Mouse (Mus musculus) right cerebral cortex, postnatal 4 days (tissue): Measurements from ENCODE around the gene Elp4.

Experiments
- DNase-seq: peaks from one replicate; pipeline ENCODE4 v3.0.0-alpha.2; 2022

Elp4 gene

DNA sequence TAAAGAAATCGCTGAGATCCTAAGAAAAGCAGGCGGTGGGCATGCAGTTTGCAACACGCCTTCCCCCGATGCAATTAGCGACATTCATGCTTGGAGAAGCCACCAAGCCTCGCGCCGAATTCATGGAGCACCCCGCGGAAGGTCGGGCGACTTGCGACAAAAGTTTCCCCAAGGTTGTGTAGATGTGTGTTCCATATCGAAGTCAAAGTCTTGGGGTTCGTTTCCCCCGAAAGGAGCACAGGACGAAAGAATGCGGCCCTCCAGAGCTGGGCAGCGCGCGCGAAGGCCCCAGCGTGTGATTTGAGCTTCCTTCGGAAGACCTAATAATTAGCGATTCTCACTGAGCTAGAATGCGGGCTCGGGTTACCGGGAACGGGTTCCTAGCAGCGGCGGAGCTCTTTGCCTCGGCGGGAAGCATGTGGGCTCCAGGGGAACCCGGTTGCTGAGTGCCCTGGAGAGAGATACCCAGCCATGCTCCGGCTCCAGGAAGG, 234.9 kb downstream of the Elp4 start:
- no peak for DNase-seq

DNA sequence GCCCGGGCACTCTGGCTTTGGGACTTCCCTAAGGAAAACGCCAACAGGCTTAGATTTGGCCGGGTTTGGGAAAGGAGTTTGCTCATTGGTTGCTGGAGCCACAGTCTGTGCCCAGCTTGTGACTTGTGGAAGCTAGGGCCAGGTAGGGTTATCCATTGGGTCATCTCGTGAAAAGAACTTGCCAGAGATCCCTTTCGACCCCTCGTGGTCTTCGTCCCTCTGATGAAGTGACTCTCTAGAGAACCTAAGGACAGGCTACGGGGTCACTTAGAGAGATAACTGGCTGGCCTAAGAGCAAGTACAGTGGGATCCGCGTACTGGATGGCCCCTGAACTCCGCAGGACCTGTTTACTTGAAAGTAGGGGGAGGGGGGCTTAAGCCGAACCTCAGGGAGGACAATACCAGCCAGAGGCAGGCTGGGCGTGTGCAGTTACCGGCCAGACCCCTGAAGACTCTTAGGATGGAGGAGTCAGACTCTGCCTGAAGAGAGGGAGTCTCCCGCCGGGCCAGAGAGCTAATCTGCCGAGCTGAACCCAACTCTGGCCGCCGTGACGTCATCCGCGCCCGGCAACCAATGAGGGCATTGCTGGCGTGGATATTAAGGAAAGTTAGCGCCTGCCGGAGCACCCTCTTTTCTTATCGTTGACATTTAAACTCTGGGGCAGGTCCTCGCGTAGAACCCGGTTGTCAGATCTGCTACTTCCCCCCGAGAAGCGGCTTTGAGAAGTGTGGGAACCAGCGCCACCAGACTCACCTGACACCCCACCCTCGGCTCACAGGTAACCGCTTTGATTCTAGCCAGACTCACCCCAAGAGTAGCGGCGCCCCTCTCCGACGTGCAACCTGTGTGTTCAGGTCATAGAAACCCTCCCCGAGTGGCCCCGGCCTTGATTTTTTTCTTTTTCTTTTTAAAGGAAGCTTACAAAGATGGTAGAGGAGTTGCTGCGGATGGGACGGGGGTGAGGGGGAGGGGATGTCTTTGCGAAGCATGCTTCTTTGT, 235.8 kb downstream of the Elp4 start, which contains the start of gene Pax6:
Gene Pax6, plus strand, starts transcription at position 630 of the 1,000 bp plus-strand sequence.
- DNase-seq: no peak

DNA sequence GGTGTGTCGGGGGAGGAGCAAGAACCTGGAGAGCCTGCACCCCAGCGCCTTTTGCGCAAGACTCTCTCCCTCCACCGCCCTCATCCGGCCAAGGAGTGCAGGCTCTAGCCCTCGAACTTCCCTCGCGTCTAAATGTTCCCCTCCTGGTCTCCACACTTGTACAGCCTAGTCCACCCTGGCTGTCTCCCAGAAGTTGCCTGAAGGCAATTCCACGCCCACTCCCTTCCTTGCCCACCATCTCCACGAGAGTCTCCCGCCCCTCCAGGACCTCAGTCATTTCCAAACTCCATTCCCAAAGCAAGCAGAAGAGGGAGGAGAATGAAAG, 236.8 kb downstream of the Elp4 start:
- DNase-seq: no peak

DNA sequence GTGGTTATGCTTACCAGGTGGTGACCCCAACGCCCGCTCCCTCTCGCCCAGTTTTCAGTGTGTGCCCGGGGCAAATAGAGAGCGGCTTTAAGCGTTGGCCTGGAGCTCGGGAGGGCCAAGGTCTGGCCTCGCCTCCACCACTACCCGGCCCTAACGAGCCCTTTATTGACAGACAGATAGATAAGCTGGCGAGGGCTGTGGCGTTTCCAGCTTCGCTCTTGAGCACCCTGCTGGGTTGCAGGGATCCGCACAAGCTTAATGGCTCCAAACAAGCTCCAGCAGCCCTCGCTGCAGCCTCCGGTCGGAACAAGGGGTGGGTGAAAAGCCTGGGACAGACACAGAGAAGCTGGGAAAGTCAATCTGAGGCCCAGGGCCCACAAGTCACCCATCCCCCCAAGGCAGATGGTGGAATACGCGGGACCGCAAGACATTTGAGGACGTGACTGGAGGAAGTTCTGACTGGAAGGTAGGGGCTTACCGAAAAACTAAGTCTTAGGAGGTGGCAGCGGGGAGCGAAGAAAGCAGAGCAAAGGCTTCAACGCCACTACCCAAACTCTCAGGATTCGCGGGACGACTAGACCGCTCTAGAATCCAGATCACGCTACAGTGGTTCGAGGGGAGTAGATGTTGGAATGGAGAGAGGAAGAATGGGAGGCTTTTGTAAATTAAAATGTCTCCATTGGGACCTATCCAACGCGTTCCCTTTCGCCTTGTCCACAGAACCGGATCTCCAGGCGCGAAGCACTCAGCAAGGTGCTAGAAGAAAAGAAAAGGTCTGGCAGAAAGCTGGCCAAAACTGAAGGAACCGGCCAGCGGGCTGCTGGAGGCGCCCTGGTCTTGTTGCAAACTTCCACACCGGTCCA, 237.4 kb downstream of the Elp4 start:
- no peak for DNase-seq

DNA sequence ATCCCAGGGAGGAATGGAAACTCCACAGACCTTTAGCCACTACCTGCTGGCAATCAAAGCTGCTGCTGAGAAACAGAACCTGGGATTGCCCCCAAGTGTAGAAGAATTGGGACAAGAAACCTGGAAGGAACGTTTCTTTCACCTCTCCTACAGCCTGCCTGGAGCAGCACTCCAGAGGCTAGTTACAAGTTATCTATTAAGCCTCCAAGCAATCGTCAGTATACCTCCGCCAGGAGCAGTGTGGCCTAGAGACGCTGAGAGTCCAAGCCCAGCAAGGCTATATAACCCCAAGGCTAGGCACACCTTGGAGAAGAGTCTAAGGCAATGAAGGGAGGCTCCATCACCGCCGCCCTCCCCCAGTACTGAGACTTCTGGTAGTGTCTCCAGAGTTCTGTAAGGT, 238.0 kb downstream of the Elp4 start:
- no peak for DNase-seq

- no peak for DNase-seq
These were observed 238.7 kb downstream of the Elp4 start for GRCm38 (mm10) chr2:105665491-105666250.

GRCm38 (mm10) chr2:105664996-105665395, 239.4 kb downstream of the Elp4 start:
- no peak for DNase-seq

DNA sequence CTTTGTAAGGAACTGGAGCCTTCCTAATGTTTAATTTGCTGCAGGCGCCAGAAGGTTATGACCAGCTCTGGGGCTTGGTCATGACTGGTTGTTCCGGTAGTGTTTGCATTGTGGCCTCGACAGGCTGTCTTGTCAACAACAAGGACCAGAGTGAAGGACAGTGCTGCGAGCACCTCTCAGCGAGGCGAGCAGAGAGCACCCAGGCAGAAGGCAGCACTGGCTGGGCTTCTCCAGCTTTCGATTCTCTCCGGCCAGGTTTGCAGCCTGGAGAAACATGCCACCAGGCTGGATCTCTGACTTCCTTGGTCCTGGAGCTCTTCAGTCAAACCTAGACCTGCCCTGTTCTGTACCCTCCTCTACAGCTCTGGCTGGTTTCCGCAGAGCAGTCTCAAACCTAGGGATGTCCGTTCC, 241.3 kb downstream of the Elp4 start:
- no peak for DNase-seq

DNA sequence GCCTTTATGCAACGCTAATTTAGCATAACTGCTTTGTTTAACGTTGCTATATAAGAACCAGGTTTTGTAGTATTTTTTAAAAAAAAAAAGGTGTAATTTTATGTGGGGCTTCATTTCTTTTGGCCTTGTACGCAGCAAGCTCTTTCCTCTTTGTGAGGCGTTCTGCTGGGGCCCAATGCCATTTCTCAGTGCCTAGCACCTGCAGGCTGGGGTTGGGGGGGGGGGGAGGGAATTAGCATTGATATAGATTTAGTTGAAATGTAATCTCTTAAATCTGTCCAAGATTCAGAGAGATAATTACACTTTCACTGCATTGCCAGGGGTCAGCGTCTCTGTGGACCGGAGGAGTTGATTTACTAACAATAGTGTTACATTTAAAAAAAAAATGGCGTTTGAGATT, 241.8 kb downstream of the Elp4 start:
- no peak for DNase-seq

- no peak for DNase-seq
These were observed 242.2 kb downstream of the Elp4 start for GRCm38 (mm10) chr2:105662121-105662520.

GRCm38 (mm10) chr2:105661623-105662066, 242.7 kb downstream of the Elp4 start:
- no peak for DNase-seq

DNA sequence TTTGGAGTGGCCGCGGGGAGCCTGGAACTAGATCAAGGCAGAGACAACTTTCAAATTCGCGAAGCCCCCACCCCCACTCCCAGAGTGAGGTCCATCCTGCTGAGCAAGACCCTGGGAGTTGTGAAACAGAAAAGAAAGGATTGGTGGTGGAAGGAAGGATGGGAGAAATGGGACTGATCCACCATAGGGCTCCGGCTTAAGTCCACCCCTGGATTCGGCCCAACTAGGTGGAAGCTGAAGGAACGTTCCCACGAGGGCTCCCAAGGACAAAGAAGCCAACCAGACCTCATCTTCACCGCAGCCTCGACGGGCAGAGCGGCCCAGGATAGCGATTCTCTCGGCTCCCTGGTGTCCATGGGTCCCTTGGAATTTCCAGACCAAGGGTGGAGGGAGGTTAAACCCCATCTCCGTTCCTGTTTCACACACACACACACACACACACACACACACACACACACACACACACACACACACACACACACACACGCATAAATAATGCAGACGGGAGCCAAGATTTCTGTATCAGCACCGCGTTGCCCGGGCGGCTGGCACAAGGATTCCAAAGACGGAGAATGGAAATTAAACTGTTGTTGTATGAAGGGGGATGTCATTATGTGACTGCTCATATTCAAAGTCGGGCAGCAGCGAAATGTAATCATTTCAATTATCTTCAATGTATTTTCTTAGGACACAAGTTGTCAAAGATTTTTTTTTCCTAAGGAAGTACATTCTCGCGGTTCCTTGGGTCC, 243.3 kb downstream of the Elp4 start:
- no peak for DNase-seq

- DNase-seq: no peak
These were observed 244.2 kb downstream of the Elp4 start for GRCm38 (mm10) chr2:105659926-105660873.

- no peak for DNase-seq
These were observed 245.0 kb downstream of the Elp4 start for GRCm38 (mm10) chr2:105659350-105659749.

DNA sequence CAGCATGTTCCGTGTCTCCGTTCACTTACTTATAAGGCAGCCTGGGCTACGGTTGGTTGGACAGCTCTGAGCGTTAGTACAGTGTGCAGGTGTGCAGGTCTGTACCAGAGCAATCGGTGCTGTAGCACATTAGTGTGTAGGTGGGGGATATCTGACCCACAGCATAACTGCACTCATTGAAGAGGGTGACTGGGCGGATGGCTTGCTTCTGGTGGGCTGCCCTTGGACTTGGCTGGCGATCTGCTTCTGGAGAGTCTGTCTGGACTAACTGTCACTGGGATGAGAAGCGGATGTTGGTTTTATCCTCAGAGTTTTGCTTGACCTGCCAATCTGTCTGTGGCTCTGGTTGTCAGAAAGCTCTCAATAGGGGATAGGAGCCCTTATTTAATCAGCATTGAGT, 247.9 kb downstream of the Elp4 start:
- no peak for DNase-seq
